Mouse (Mus musculus): ENCODE measurements around the gene Adgrv1. TPM values are rescaled to one million over a fixed set of nuclear protein-coding genes. Genes with fewer than 3 reads are reported as not detected.
"Not testable (repeated sequence)": the region's sequence is repeated elsewhere in the genome, so short reads cannot be mapped to it uniquely, and the experiment has no call there.

Adgrv1 gene
- polyA plus RNA-seq, 1 experiment from 2014 or later, result 1.5 TPM

- Histone ChIP-seq H3K4me1 (peaks cover 9% of the 10 kb centered on the region), H3K36me3 (no peaks in the 10 kb centered on the region), H3K4me3 (no peak overlapping the region), H3K27me3 (ENCODE audit: low read depth, poor library complexity, severe bottlenecking) (no peaks in the 10 kb centered on the region), H3K27ac (no peak overlapping the region), H3K9me3 (replicated peaks) (no peaks in the 10 kb centered on the region)
- no peak for DNase-seq (ENCODE audit: low spot score)
- 68% methylated on average over 7 of the region's 7 CpGs for WGBS
Observed at GRCm38 (mm10) chr13:81642491-81643149, 9.7 kb upstream of the Adgrv1 start.

GRCm38 (mm10) chr13:81641289-81642045 lies 8.5 kb upstream of the Adgrv1 start:
- H3K9me3 ChIP-seq (replicated peaks), result no peaks in the 10 kb centered on the region
- DNase-seq (ENCODE audit: low spot score), result peak; percentile 65
- 21% methylated on average over 8 of the region's 8 CpGs for WGBS
- no peaks in the 10 kb centered on the region for H3K27me3 ChIP-seq (ENCODE audit: low read depth, poor library complexity, severe bottlenecking)
- H3K36me3 ChIP-seq, result no peaks in the 10 kb centered on the region
- H3K4me3 ChIP-seq, result no peak overlapping the region
- H3K27ac ChIP-seq, result peak overlapping the region; percentile 51; the same call in 1 of the 2 replicates
- H3K4me1 ChIP-seq, result peaks cover 9% of the 10 kb centered on the region

- Histone ChIP-seq H3K27ac (no peak overlapping the region), H3K9me3 (replicated peaks) (no peaks in the 10 kb centered on the region), H3K4me3 (no peak overlapping the region), H3K4me1 (peaks cover 9% of the 10 kb centered on the region), H3K27me3 (ENCODE audit: low read depth, poor library complexity, severe bottlenecking) (no peaks in the 10 kb centered on the region), H3K36me3 (no peaks in the 10 kb centered on the region)
- WGBS, result 59% methylated on average over 6 of the region's 6 CpGs
- no peak for DNase-seq (ENCODE audit: low spot score)
Observed at GRCm38 (mm10) chr13:81640881-81641280, 7.9 kb upstream of the Adgrv1 start.

- peaks cover 9% of the 10 kb centered on the region for H3K4me1 ChIP-seq
- H3K27ac ChIP-seq, result no peak overlapping the region
- DNase-seq (ENCODE audit: low spot score), result no peak
Observed at GRCm38 (mm10) chr13:81639624-81640023, 6.7 kb upstream of the Adgrv1 start.

GRCm38 (mm10) chr13:81630566-81630965 lies 2.4 kb downstream of the Adgrv1 start:
- no peaks in the 10 kb centered on the region for H3K9me3 ChIP-seq (replicated peaks)
- H3K4me1 ChIP-seq, result peaks cover 9% of the 10 kb centered on the region
- H3K36me3 ChIP-seq, result no peaks in the 10 kb centered on the region
- no peak overlapping the region for H3K27ac ChIP-seq
- peaks cover 47% of the 10 kb centered on the region for H3K27me3 ChIP-seq (ENCODE audit: low read depth, poor library complexity, severe bottlenecking)
- no peak for DNase-seq (ENCODE audit: low spot score)
- 73% methylated on average over 5 of the region's 5 CpGs for WGBS
- H3K4me3 ChIP-seq, result no peak overlapping the region

More at GRCm38 (mm10) chr13:81639624-81640023, 6.7 kb upstream of the Adgrv1 start:
- WGBS, result 54% methylated on average over 4 of the region's 4 CpGs
- H3K4me3 ChIP-seq, result no peak overlapping the region
- H3K36me3 ChIP-seq, result no peaks in the 10 kb centered on the region
- no peaks in the 10 kb centered on the region for H3K9me3 ChIP-seq (replicated peaks)
- H3K27me3 ChIP-seq (ENCODE audit: low read depth, poor library complexity, severe bottlenecking), result peaks cover 9% of the 10 kb centered on the region; the same call in 1 of the 2 replicates

- peak; percentile 31 for DNase-seq (ENCODE audit: low spot score)
- Histone ChIP-seq H3K27ac (no peak overlapping the region), H3K4me3 (no peak overlapping the region), H3K4me1 (peaks cover 9% of the 10 kb centered on the region), H3K9me3 (replicated peaks) (no peaks in the 10 kb centered on the region), H3K27me3 (ENCODE audit: low read depth, poor library complexity, severe bottlenecking) (peaks cover 36% of the 10 kb centered on the region), H3K36me3 (no peaks in the 10 kb centered on the region)
- 68% methylated on average over 3 of the region's 3 CpGs for WGBS
Observed at GRCm38 (mm10) chr13:81629395-81629794, 3.6 kb downstream of the Adgrv1 start.

- Histone ChIP-seq H3K9me3 (replicated peaks) (no peaks in the 10 kb centered on the region), H3K4me3 (no peak overlapping the region), H3K36me3 (no peaks in the 10 kb centered on the region), H3K4me1 (peaks cover 9% of the 10 kb centered on the region), H3K27me3 (ENCODE audit: low read depth, poor library complexity, severe bottlenecking) (peaks cover 30% of the 10 kb centered on the region), H3K27ac (no peak overlapping the region)
- 70% methylated on average over 2 of the region's 2 CpGs for WGBS
- no peak for DNase-seq (ENCODE audit: low spot score)
Observed at GRCm38 (mm10) chr13:81628631-81629190, 4.2 kb downstream of the Adgrv1 start.

- DNase-seq (ENCODE audit: low spot score); H3K4me1 ChIP-seq; H3K36me3 ChIP-seq; H3K27ac ChIP-seq; H3K4me3 ChIP-seq; H3K9me3 ChIP-seq (replicated peaks): not testable (repeated sequence)
- H3K27me3 ChIP-seq (ENCODE audit: low read depth, poor library complexity, severe bottlenecking), result peaks cover 21% of the 10 kb centered on the region
- 72% methylated on average over 1 of the region's 1 CpGs for WGBS
Observed at GRCm38 (mm10) chr13:81627861-81628260, 5.1 kb downstream of the Adgrv1 start.

- Histone ChIP-seq H3K27ac (no peak overlapping the region), H3K27me3 (ENCODE audit: low read depth, poor library complexity, severe bottlenecking) (no peaks in the 10 kb centered on the region), H3K4me3 (no peak overlapping the region), H3K9me3 (replicated peaks) (no peaks in the 10 kb centered on the region), H3K4me1 (no peaks in the 10 kb centered on the region), H3K36me3 (no peaks in the 10 kb centered on the region)
- no peak for DNase-seq (ENCODE audit: low spot score)
- WGBS, result 91% methylated on average over 4 of the region's 4 CpGs
Observed at GRCm38 (mm10) chr13:81610349-81610748, 22.6 kb downstream of the Adgrv1 start.

- Histone ChIP-seq H3K27ac (no peak overlapping the region), H3K4me3 (no peak overlapping the region), H3K4me1 (no peaks in the 10 kb centered on the region), H3K9me3 (replicated peaks) (no peaks in the 10 kb centered on the region), H3K36me3 (no peaks in the 10 kb centered on the region), H3K27me3 (ENCODE audit: low read depth, poor library complexity, severe bottlenecking) (no peaks in the 10 kb centered on the region)
- DNase-seq (ENCODE audit: low spot score), result no peak
- WGBS, result 88% methylated on average over 2 of the region's 2 CpGs
Observed at GRCm38 (mm10) chr13:81606991-81607390, 26.0 kb downstream of the Adgrv1 start.

- Histone ChIP-seq H3K27me3 (ENCODE audit: low read depth, poor library complexity, severe bottlenecking) (no peaks in the 10 kb centered on the region), H3K36me3 (no peaks in the 10 kb centered on the region), H3K9me3 (replicated peaks) (no peaks in the 10 kb centered on the region), H3K4me1 (no peaks in the 10 kb centered on the region), H3K27ac (no peak overlapping the region), H3K4me3 (no peak overlapping the region)
- DNase-seq (ENCODE audit: low spot score), result no peak
- WGBS, result 86% methylated on average over 9 of the region's 9 CpGs
Observed at GRCm38 (mm10) chr13:81596910-81597607, 35.9 kb downstream of the Adgrv1 start.

- no peaks in the 10 kb centered on the region for H3K4me1 ChIP-seq
- no peak overlapping the region for H3K27ac ChIP-seq
- no peaks in the 10 kb centered on the region for H3K27me3 ChIP-seq (ENCODE audit: low read depth, poor library complexity, severe bottlenecking)
- WGBS, result 90% methylated on average over 8 of the region's 8 CpGs
- H3K4me3 ChIP-seq, result no peak overlapping the region
- no peak for DNase-seq (ENCODE audit: low spot score)
- H3K9me3 ChIP-seq (replicated peaks), result no peaks in the 10 kb centered on the region
- H3K36me3 ChIP-seq, result no peaks in the 10 kb centered on the region
Observed at GRCm38 (mm10) chr13:81578692-81579091, 54.3 kb downstream of the Adgrv1 start.
